Mouse (Mus musculus): Measurements from ENCODE around the gene Dctd. TPM values are rescaled to one million over a fixed set of nuclear protein-coding genes. Genes with fewer than 3 reads are reported as not detected.

Gene Dctd
- total and polyA plus RNA-seq, 2 experiments from 2014 or later = 7.6 to 11.6 TPM

DNA sequence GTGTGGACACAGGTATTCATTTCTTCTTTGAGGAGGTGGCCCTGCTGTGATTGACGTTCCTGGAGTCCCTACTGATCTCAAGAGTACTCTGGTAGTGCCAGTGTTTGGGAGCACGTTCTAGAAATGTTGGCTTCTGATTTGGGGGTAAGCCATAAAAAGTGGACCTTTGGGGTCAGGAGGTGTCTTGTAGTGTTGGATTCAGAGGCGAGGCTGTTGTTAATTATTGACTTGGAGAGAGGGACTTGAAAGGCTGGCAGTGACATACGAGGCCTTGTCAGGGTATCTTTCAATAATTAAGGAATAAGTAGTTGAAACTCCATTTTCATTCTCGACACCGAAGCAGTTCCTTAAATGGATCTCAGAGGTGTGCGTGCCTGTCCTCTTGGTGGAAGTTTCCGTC lies 31.4 kb downstream of the Dctd start:
- Histone ChIP-seq H3K36me3 (replicated peaks; ENCODE audit: control insufficient read depth, insufficient read depth, low read length) (peaks cover 11% of the 10 kb centered on the region; the same call in 1 of the 2 replicates), H3K4me2 (ENCODE audit: low read depth, low read length) (no peak overlapping the region), H3K9ac (replicated peaks; ENCODE audit: low read depth, low read length) (no peak overlapping the region), H3K27me3 (ENCODE audit: control insufficient read depth, insufficient read depth, low read length) (no peaks in the 10 kb centered on the region), H3K9me3 (replicated peaks; ENCODE audit: control insufficient read depth, low read length) (no peaks in the 10 kb centered on the region), H3K4me3 (ENCODE audit: low read depth, low read length) (no peak overlapping the region), H3K4me1 (ENCODE audit: control insufficient read depth, insufficient read depth) (no peaks in the 10 kb centered on the region), H3K27ac (ENCODE audit: low read depth) (no peak overlapping the region)
- 87% methylated on average over 8 of the region's 8 CpGs for WGBS
- ATAC-seq (ENCODE audit: insufficient read depth, low read depth) (no peak), DNase-seq (ENCODE audit: low spot score) (no peak)
- TF ChIP-seq EP300 (IDR thresholded peaks at IDR 0.05; ENCODE audit: low read depth) = no peak
- no peak for TF ChIP-seq CTCF (IDR thresholded peaks at IDR 0.05; ENCODE audit: low read depth)

GRCm38 (mm10) chr8:48133321-48133720 lies 34.4 kb downstream of the Dctd start:
- TF ChIP-seq EP300 (IDR thresholded peaks at IDR 0.05; ENCODE audit: low read depth) (no peak), CTCF (IDR thresholded peaks at IDR 0.05; ENCODE audit: low read depth) (no peak)
- 83% methylated on average over 5 of the region's 5 CpGs for WGBS
- H3K4me1 ChIP-seq (ENCODE audit: control insufficient read depth, insufficient read depth) = no peaks in the 10 kb centered on the region
- no peak overlapping the region for H3K27ac ChIP-seq (ENCODE audit: low read depth)
- H3K9ac ChIP-seq (replicated peaks; ENCODE audit: low read depth, low read length) = no peak overlapping the region
- H3K27me3 ChIP-seq (ENCODE audit: control insufficient read depth, insufficient read depth, low read length) = no peaks in the 10 kb centered on the region
- peaks cover 12% of the 10 kb centered on the region; the same call in 1 of the 2 replicates for H3K36me3 ChIP-seq (replicated peaks; ENCODE audit: control insufficient read depth, insufficient read depth, low read length)
- no peak for ATAC-seq (ENCODE audit: insufficient read depth, low read depth)
- no peaks in the 10 kb centered on the region for H3K9me3 ChIP-seq (replicated peaks; ENCODE audit: control insufficient read depth, low read length)
- no peak overlapping the region for H3K4me3 ChIP-seq (ENCODE audit: low read depth, low read length)
- no peak for DNase-seq (ENCODE audit: low spot score)
- H3K4me2 ChIP-seq (ENCODE audit: low read depth, low read length) = no peak overlapping the region

DNA sequence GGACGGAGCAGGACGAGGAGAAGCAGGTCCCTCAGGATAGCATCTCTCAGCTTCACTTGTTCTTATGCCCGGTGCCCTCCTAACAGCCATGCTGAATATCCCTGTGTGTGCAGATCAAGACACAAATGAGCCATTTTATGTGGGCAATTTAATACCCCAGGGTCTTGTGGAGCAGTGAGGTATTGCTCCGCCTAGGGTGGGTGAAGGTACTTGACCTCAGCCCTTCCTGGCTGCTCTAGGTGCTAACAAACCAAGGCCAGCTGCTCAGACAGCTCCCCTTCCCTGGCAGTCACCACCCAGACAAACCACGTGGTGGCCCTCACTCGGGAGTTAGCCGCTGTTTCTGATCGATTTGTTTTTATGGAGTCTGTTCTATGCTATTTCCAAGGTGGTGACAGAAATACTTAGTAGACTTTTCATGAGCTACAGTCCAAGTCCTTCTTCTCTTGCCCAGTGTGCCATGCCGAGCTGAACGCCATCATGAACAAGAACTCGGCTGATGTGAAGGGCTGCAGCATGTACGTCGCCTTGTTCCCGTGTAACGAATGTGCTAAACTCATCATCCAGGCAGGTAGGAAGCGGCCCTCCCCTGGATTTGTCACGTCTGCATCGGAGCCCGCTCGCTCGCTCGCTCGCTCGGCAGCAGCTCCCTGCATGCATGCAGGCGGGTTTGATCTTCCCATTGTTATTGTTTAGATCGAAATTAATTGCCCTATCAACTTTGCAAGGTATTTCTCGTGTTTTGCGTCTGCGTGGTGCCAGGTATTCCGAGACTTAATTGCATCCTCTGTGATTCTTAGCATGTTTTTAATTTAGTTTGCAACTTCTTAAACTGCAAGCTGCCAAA lies 38.1 kb downstream of the Dctd start:
- 79% methylated on average over 30 of the region's 30 CpGs for WGBS
- ATAC-seq (ENCODE audit: insufficient read depth, low read depth) (no peak), DNase-seq (ENCODE audit: low spot score) (no peak)
- Histone ChIP-seq H3K27ac (ENCODE audit: low read depth) (no peak overlapping the region), H3K9me3 (replicated peaks; ENCODE audit: control insufficient read depth, low read length) (no peaks in the 10 kb centered on the region), H3K36me3 (replicated peaks; ENCODE audit: control insufficient read depth, insufficient read depth, low read length) (peaks cover 17% of the 10 kb centered on the region), H3K27me3 (ENCODE audit: control insufficient read depth, insufficient read depth, low read length) (no peaks in the 10 kb centered on the region), H3K9ac (replicated peaks; ENCODE audit: low read depth, low read length) (no peak overlapping the region), H3K4me3 (ENCODE audit: low read depth, low read length) (no peak overlapping the region), H3K4me2 (ENCODE audit: low read depth, low read length) (no peak overlapping the region), H3K4me1 (ENCODE audit: control insufficient read depth, insufficient read depth) (no peaks in the 10 kb centered on the region)
- TF ChIP-seq CTCF (IDR thresholded peaks at IDR 0.05; ENCODE audit: low read depth) (no peak), EP300 (IDR thresholded peaks at IDR 0.05; ENCODE audit: low read depth) (no peak)

- Histone ChIP-seq H3K27me3 (ENCODE audit: control insufficient read depth, insufficient read depth, low read length) (no peaks in the 10 kb centered on the region), H3K9me3 (replicated peaks; ENCODE audit: control insufficient read depth, low read length) (no peaks in the 10 kb centered on the region), H3K27ac (ENCODE audit: low read depth) (no peak overlapping the region), H3K4me3 (ENCODE audit: low read depth, low read length) (no peak overlapping the region), H3K4me2 (ENCODE audit: low read depth, low read length) (no peak overlapping the region), H3K4me1 (ENCODE audit: control insufficient read depth, insufficient read depth) (no peaks in the 10 kb centered on the region), H3K9ac (replicated peaks; ENCODE audit: low read depth, low read length) (no peak overlapping the region), H3K36me3 (replicated peaks; ENCODE audit: control insufficient read depth, insufficient read depth, low read length) (peaks cover 17% of the 10 kb centered on the region)
- WGBS = 84% methylated on average over 3 of the region's 3 CpGs
- DNase-seq (ENCODE audit: low spot score) = no peak
- no peak for ATAC-seq (ENCODE audit: insufficient read depth, low read depth)
- no peak for TF ChIP-seq EP300 (IDR thresholded peaks at IDR 0.05; ENCODE audit: low read depth)
- TF ChIP-seq CTCF (IDR thresholded peaks at IDR 0.05; ENCODE audit: low read depth) = no peak
Observed at GRCm38 (mm10) chr8:48137651-48137937, 38.7 kb downstream of the Dctd start.

DNA sequence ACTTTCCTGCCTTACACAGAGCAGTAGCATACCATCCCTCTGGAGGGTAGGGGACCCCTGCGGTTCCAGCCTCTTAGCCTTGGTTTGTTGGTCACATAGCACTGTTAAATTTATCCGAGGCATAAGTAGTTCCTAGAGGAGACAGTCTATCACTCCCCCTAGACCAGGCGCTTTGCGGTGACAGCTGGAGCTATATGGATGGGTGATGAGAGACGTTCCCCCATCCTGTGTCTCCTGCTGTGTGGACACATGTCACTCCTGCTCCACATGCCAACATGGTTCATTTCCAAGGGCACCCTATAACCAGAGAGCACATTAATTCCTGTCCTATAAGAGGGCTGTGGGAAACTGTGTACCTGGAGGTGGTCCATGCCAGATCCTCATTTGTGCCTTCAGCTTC lies 42.1 kb downstream of the Dctd start:
- no peak overlapping the region for H3K27ac ChIP-seq (ENCODE audit: low read depth)
- no peak overlapping the region for H3K9ac ChIP-seq (replicated peaks; ENCODE audit: low read depth, low read length)
- H3K27me3 ChIP-seq (ENCODE audit: control insufficient read depth, insufficient read depth, low read length) = no peaks in the 10 kb centered on the region
- 81% methylated on average over 5 of the region's 5 CpGs for WGBS
- TF ChIP-seq EP300 (IDR thresholded peaks at IDR 0.05; ENCODE audit: low read depth) = no peak
- no peak for TF ChIP-seq CTCF (IDR thresholded peaks at IDR 0.05; ENCODE audit: low read depth)
- H3K4me3 ChIP-seq (ENCODE audit: low read depth, low read length) = no peak overlapping the region
- no peaks in the 10 kb centered on the region for H3K9me3 ChIP-seq (replicated peaks; ENCODE audit: control insufficient read depth, low read length)
- H3K4me1 ChIP-seq (ENCODE audit: control insufficient read depth, insufficient read depth) = no peaks in the 10 kb centered on the region
- DNase-seq (ENCODE audit: low spot score) (no peak), ATAC-seq (ENCODE audit: insufficient read depth, low read depth) (no peak)
- H3K4me2 ChIP-seq (ENCODE audit: low read depth, low read length) = no peak overlapping the region
- peaks cover 17% of the 10 kb centered on the region for H3K36me3 ChIP-seq (replicated peaks; ENCODE audit: control insufficient read depth, insufficient read depth, low read length)

GRCm38 (mm10) chr8:48145766-48146165 lies 46.9 kb downstream of the Dctd start:
- ATAC-seq (ENCODE audit: insufficient read depth, low read depth) (no peak), DNase-seq (ENCODE audit: low spot score) (no peak)
- Histone ChIP-seq H3K27ac (ENCODE audit: low read depth) (no peak overlapping the region), H3K4me3 (ENCODE audit: low read depth, low read length) (no peak overlapping the region), H3K27me3 (ENCODE audit: control insufficient read depth, insufficient read depth, low read length) (no peaks in the 10 kb centered on the region), H3K9ac (replicated peaks; ENCODE audit: low read depth, low read length) (no peak overlapping the region), H3K4me2 (ENCODE audit: low read depth, low read length) (no peak overlapping the region), H3K9me3 (replicated peaks; ENCODE audit: control insufficient read depth, low read length) (no peaks in the 10 kb centered on the region), H3K36me3 (replicated peaks; ENCODE audit: control insufficient read depth, insufficient read depth, low read length) (peaks cover 6% of the 10 kb centered on the region), H3K4me1 (ENCODE audit: control insufficient read depth, insufficient read depth) (no peaks in the 10 kb centered on the region)
- 75% methylated on average over 5 of the region's 5 CpGs for WGBS
- TF ChIP-seq EP300 (IDR thresholded peaks at IDR 0.05; ENCODE audit: low read depth) (no peak), CTCF (IDR thresholded peaks at IDR 0.05; ENCODE audit: low read depth) (no peak)

Measured in heart, postnatal 0 days (tissue).